Mouse (Mus musculus) right cerebral cortex, postnatal 4 days (tissue): ENCODE measurements at regions not wholly inside any gene's neighbourhood (a gene's known extent, or its start where the extent isn't known, plus 50 kb on each side); places are given as distances from the start of the nearest gene placed in this dataset.

Source experiments
- DNase-seq: peaks from one replicate; pipeline ENCODE4 v3.0.0-alpha.2; 2022

- peak; percentile 97 for DNase-seq
Observed at GRCm38 (mm10) chr1:102628061-102628460, 2140.3 kb upstream of the Cdh20 start.

- no peak for DNase-seq
Observed at GRCm38 (mm10) chr1:102644379-102644778, 2123.9 kb upstream of the Cdh20 start.

- no peak for DNase-seq
Observed at GRCm38 (mm10) chr1:102687367-102688070, 2080.8 kb upstream of the Cdh20 start.

GRCm38 (mm10) chr1:102716459-102716858 lies 2051.9 kb upstream of the Cdh20 start:
- DNase-seq, result no peak

- no peak for DNase-seq
Observed at GRCm38 (mm10) chr1:102733991-102734390, 2034.3 kb upstream of the Cdh20 start.

- no peak for DNase-seq
Observed at GRCm38 (mm10) chr1:102735392-102735791, 2032.9 kb upstream of the Cdh20 start.

- DNase-seq, result no peak
Observed at GRCm38 (mm10) chr1:102757941-102758340, 2010.4 kb upstream of the Cdh20 start.
